12 mouse cellular contexts compared by ENCODE assay signal in the genomic region with DNA sequence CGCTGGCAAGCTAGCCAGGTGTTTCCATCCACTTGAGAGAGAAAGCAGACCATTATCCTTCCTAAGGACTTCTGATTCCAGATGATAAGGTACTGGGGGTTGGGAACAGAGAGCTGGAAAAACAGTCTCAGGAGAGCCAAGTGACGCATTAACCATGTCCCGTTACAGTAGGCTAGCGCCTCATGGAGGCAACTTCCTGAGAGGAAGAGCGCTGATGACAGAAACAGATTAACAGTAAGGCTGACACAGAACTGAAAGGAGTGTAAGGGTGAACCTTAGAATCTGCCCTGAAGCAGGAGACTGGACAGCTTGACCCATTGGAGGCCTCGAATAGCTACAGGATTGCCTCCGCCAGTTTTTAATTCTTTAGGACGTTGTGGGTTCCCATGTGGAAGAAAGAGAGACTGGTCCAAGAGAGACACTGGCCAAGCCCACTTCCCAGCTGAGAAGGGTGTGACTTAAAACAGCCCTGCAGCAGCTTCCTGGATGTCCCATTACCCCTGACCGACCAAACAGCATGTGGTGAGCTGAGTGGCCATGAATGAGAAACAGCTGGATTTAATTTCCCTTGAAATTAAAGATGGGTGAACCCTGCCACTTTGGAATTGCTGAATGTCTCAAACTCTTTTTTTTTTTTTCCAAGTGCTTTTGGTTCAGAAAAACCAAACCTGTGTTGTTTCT.
A peak's percentile ranks its signal among the peaks of the same experiment; 100 is the strongest.
DNase-seq lines count a peak whose midpoint lies in the region; ATAC-seq and TF ChIP-seq lines count a peak whose summit lies in the region.
"Had no signal": no experiment of that assay in that cellular context is flagged by ENCODE, and none has a peak within 500 bp of the region (broad histone marks: within the 10 kb centered on the region; RNA-seq: fewer than 3 reads in every experiment).

No protein-coding gene starts in this region.

- no peak overlapping the region for H3K9ac ChIP-seq in forebrain, embryonic 14.5 days (ENCODE audit: low read length)
- H3K9ac ChIP-seq: embryonic facial prominence, embryonic 12.5 days; liver, embryonic 14.5 days; stomach, embryonic 15.5 days had no signal

- H3K36me3 ChIP-seq in forebrain, embryonic 10.5 days (replicated peaks) = no peaks in the 10 kb centered on the region
- no peaks in the 10 kb centered on the region for H3K36me3 ChIP-seq in forebrain, embryonic 14.5 days (ENCODE audit: control insufficient read depth, insufficient read depth, low read length)
- H3K36me3 ChIP-seq: embryonic facial prominence, embryonic 12.5 days; stomach, embryonic 15.5 days had no signal

- H3K27ac ChIP-seq in forebrain, embryonic 10.5 days = 0 out of 2 replicates have a peak overlapping the region, but pooled peaks have one; percentile 35
- H3K27ac ChIP-seq in forebrain, embryonic 14.5 days (ENCODE audit: low read depth, low read length) = no peak overlapping the region
- no peak overlapping the region for H3K27ac ChIP-seq in cerebellum, adult 2 months (ENCODE audit: insufficient read depth, low read length)
- H3K27ac ChIP-seq: embryonic facial prominence, embryonic 12.5 days; liver, embryonic 14.5 days; stomach, embryonic 15.5 days had no signal

- TF ChIP-seq CTCF in cerebellum, adult 2 months (IDR thresholded peaks at IDR 0.05; ENCODE audit: borderline replicate concordance, insufficient read depth, low read depth, low read length) = no peak

- no peak for ATAC-seq in forebrain, embryonic 14.5 days
- ATAC-seq: Patski had no signal

- peaks cover 5% of the 10 kb centered on the region; the same call in 1 of the 2 replicates for H3K4me1 ChIP-seq in forebrain, embryonic 10.5 days
- H3K4me1 ChIP-seq in forebrain, embryonic 14.5 days (ENCODE audit: control insufficient read depth, insufficient read depth, low read length) = no peaks in the 10 kb centered on the region
- H3K4me1 ChIP-seq in cerebellum, adult 2 months (ENCODE audit: control insufficient read depth, insufficient read depth, low read length) = no peaks in the 10 kb centered on the region
- H3K4me1 ChIP-seq: stomach, embryonic 15.5 days had no signal

- no peak for TF ChIP-seq POLR2A in cerebellum, adult 2 months (IDR thresholded peaks at IDR 0.05; ENCODE audit: borderline replicate concordance, insufficient read depth, low read length)

- H3K4me2 ChIP-seq in forebrain, embryonic 14.5 days (ENCODE audit: low read length) = no peak overlapping the region
- H3K4me2 ChIP-seq: embryonic facial prominence, embryonic 12.5 days; stomach, embryonic 15.5 days had no signal

- no peak overlapping the region for H3K4me3 ChIP-seq in forebrain, embryonic 10.5 days
- no peak overlapping the region for H3K4me3 ChIP-seq in forebrain, embryonic 14.5 days (ENCODE audit: low read depth, low read length)
- H3K4me3 ChIP-seq in cerebellum, adult 2 months (replicated peaks; ENCODE audit: insufficient read depth, low read depth, low read length) = no peak overlapping the region
- H3K4me3 ChIP-seq: embryonic facial prominence, embryonic 12.5 days; stomach, embryonic 15.5 days had no signal

- WGBS in forebrain, embryonic 10.5 days = 68% methylated on average over 9 of the region's 9 CpGs
- WGBS in forebrain, embryonic 14.5 days = 83% methylated on average over 9 of the region's 9 CpGs
- WGBS in cerebellum, adult 2 months = 61% methylated on average over 9 of the region's 9 CpGs

- no peaks in the 10 kb centered on the region for H3K27me3 ChIP-seq in forebrain, embryonic 10.5 days (ENCODE audit: poor library complexity, severe bottlenecking)
- H3K27me3 ChIP-seq in forebrain, embryonic 14.5 days (replicated peaks; ENCODE audit: control insufficient read depth, insufficient read depth, low read length) = no peaks in the 10 kb centered on the region
- no peaks in the 10 kb centered on the region for H3K27me3 ChIP-seq in cerebellum, adult 2 months (ENCODE audit: control insufficient read depth, insufficient read depth, low read length)
- H3K27me3 ChIP-seq: embryonic facial prominence, embryonic 12.5 days; Patski; stomach, embryonic 15.5 days had no signal

- H3K9me3 ChIP-seq in forebrain, embryonic 10.5 days = no peaks in the 10 kb centered on the region
- no peaks in the 10 kb centered on the region for H3K9me3 ChIP-seq in forebrain, embryonic 14.5 days (replicated peaks; ENCODE audit: control insufficient read depth, low read length)
- H3K9me3 ChIP-seq: embryonic facial prominence, embryonic 12.5 days; stomach, embryonic 15.5 days had no signal

- DNase-seq in forebrain, embryonic 10.5 days (ENCODE audit: extremely low spot score, low spot score) = no peak
- DNase-seq in forebrain, embryonic 14.5 days (ENCODE audit: low spot score) = no peak
- peak; percentile 53 for DNase-seq in 3T3-L1 (ENCODE audit: low read depth, low spot score)
- DNase-seq in fibroblast of lung, adult 2 months (ENCODE audit: low read depth) = peak; percentile 34
- peak; percentile 38 for DNase-seq in kidney, postnatal 14 days
- no peak for DNase-seq in right cerebral cortex, postnatal 36 days (ENCODE audit: low spot score in 2 of 2)
- DNase-seq in adrenal gland, adult 2 months = no peak
- no peak for DNase-seq in cerebellum, adult 2 months

Comparison
In these comparisons a context has a peak if more than half of its experiments do, and no peak if none do; other contexts are left out.
1. DNase-seq: peak in 3T3-L1 (single experiment), fibroblast of lung, adult 2 months (single experiment) and kidney, postnatal 14 days (single experiment); none in forebrain, embryonic 10.5 days (single experiment), forebrain, embryonic 14.5 days (single experiment), right cerebral cortex, postnatal 36 days (0 of 2), adrenal gland, adult 2 months (single experiment) and cerebellum, adult 2 months (0 of 2).